Mouse (Mus musculus) heart, adult 8-10 months (tissue): ENCODE measurements around the gene Pilrb2. TPM values are rescaled to one million over a fixed set of nuclear protein-coding genes. Genes with fewer than 3 reads are reported as not detected.

Experiments used
- DNase-seq: peaks from one replicate; pipeline ENCODE4 v3.0.0; 2022; ENCODE audit warnings: low spot score
- total RNA-seq, 4 experiments: library from RNA; stranded (reverse); gene quantifications; 2 replicates each; pipeline ENCODE4 v1.2.4; 2022

Pilrb2 gene
- total RNA-seq, 4 experiments from 2014 or later, result 0.65 to 5.4 (median 0.75) TPM; not detected in 1

DNA sequence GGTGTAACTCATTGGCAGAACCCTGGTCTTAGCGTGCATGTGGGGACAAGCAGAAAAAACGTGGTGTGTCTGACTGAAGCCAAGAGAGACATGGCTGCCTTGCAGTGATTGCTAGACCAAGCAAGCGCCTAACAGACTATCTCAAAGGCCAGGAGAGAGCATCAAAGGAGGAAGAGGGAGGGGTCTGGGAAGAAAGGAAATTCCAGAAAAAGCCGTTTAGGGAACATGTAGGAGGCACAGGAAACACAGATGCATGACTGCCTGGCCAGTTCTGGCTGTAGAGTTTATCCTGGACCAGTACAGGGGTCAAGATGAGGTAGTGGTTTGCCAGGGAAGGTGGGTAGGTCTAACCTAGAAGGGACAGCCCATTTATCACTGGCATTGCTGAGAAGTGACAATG, 38.1 kb downstream of the Pilrb2 start:
- DNase-seq, result no peak

DNA sequence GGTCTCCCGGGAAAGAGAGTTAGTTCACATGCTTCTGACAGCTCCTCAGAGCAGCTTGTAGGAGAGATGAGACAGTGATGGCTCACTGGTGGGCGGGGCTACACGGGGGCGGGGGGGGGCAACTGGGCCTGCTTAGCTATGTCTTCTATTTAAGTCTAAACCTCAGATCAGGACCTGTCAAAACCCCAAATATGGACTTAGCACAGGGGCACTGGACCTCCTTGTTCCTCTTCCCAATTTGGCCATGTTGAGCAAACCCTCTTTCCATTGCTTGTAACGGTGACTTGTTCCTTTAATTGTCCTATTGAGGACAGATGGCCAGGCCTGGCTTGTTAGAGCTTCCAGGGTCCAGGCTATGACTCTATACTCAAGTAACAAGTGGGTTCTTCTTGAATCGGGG, 40.1 kb downstream of the Pilrb2 start:
- DNase-seq, result no peak

DNA sequence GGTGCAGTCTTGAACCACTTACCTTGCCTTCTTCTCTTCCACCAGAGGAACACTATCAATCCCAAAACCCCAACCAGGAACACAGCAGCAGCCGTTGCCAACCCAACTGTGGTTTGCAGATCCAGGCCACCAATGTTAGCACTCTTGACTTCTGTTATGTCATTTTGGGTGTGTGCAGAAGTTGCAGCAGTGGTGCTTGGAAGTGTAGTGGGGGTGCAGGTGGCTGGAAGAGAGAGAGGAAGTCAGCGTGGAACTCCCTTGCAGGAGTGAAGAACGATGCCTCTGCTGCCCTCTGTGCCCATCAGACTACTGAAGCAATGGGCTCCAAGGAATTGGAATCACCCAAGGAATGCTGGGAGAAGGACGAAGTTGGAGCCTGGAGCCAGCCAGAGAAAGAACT, 40.5 kb downstream of the Pilrb2 start:
- no peak for DNase-seq

DNA sequence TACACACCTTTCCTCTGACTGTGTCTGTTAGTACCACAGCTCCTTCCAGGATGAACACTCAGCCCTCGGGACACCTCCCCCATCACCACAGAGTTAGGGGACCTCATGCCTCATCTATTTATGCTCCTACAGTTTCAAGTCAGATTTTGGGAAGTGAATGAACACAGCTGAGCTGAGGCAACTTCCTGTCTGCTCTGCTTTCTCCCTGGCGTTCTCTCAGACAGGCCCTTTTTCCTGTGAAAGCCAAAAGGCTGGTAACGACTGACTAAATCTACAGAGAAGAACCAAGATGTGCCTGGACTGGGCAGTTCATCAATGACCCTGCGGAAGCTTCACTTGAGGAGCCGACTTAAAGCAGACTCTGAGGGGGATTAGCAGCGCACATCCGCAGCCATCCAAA, 41.4 kb downstream of the Pilrb2 start:
- no peak for DNase-seq

DNA sequence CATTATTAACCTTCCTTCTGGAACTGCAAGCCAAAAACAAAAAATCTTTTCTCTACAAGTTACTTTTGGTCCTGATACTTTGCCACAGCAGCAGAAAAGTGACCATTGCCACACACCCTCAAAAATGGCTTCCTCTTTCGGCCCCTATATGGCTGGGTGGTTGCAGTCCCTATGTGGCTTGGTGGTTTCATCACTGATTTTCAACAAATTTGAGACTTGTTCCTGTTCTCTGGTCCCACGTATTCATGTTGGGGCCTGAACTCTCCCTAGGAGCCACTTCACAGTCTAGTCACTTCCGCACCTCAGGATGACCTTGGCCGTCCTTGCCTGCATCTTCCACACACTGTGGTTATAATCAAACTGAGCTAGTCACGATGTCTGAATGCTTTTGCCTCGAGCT, 42.9 kb downstream of the Pilrb2 start:
- no peak for DNase-seq

DNA sequence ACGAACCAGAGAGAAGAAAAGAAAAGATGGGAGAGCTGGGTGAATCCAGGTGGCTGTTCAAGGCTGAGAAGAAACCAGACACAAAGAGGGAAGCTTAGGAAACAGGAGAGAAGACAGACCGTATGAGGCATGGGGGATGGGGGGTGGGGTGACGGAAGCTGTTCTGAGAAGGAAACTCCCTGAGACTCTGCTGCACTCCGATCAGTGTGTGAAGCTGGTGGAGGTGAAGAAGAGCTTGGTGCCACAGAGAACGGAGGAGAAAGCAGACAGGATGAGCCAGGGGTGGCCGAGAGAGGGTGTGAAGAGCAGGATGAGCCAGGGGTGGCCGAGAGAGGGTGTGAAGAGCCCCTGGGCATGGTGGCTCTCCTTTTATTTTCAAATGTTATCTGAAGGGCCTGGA, 45.2 kb downstream of the Pilrb2 start:
- no peak for DNase-seq

DNA sequence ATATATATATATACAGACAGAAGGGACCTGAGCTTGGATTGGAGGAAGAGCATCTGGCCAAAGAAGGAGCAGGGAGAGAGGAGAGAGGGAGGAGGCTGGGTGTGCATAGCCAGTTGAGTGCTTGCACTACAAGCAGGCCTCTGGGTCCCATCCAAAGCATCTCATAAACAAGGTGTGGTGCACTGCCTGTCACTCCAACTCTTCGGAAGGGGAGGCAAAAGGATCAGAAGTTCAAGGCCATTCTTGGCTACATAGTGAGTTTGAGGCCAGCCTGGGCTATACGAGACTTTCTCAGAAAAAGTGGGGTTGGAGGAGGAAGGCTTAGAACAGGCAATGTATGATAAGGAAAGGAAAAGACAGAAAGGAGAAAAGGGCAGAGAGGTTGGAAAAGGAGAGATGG, 45.6 kb downstream of the Pilrb2 start:
- no peak for DNase-seq

DNA sequence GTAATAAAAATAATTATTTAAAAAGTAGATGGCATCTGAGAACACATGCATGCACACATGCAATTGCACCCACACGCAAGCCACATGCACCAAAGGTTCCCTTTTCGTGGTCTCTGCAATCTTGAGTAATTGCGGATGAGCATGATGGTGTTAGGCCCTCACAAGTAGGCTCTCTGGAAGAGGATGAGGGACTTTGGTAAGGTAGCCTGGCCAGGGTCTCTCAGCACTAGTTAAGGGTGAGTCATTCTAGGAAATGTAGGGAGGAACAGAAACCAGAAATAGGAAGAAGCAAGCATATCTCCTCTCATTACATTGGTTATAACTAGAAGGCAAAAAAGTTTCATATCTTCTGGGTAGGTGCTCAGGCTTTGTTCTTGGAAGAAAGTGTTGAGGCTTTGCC, 46.6 kb downstream of the Pilrb2 start:
- no peak for DNase-seq

DNA sequence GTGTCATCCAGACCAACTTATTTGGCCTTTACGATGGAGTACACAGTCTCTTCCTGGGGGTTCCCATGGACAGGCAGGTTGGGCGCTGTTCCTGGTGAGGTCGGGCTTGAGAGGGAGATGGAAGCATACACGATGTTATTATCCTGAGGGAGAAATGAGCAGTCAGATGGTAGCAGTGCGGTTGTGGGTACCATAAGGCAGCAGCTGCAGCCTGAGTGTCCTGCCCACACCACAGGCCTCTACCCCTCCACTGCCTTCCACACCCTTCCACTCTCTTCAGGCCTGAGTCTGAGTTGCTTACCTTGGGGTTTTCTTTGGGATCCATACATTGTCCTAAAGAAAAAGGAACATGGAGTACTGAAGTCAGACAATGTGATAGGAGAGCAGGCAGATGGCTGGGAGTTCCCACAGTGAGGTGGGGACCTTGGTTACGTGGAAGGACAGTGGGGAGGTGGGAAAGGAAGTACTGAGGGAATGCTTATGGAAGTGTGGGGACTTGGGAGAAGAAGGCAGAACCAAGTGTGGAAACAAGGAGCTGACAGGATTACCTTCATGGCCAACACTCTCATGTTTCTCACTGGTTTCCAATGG, 48.1 kb downstream of the Pilrb2 start:
- DNase-seq, result no peak

DNA sequence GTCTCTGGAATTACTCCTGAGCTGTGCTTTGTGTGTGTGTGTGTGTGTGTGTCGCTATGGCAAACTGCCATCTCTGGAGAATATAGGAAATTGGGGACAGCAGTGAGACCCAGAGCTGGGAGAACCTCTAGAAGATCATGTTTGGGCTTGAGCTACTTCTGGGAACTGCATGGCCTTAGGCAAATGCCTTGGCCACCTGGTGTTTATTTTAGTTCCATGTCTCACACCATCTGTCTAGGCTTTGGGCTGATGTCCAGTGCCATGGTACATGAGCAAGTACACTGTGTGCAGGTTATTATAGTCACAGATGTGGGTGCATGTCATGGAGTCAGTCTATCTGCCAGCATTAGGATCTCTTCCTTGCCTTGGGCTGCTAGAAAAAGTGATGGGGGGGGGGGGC, 49.0 kb downstream of the Pilrb2 start:
- no peak for DNase-seq

DNA sequence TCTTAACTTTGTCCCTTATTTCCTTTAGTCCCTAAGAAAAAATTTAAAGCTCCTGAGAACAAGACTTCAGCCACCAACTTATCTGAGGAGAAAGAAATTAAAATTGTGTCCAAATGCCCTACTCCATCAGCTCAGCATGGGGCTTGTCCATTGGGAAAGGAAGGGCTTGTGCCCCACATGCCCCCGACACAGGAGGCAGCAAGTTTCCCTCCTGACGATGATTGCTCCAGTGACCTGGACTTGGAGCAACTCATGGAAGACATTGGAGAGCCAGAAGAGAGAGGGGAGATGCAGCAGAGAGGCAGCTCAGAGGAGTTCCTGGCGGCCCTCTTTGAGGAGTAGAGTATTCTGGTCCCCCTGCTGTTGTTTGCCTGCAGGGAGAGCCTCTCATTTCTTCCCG, 49.5 kb downstream of the Pilrb2 start:
- no peak for DNase-seq

DNA sequence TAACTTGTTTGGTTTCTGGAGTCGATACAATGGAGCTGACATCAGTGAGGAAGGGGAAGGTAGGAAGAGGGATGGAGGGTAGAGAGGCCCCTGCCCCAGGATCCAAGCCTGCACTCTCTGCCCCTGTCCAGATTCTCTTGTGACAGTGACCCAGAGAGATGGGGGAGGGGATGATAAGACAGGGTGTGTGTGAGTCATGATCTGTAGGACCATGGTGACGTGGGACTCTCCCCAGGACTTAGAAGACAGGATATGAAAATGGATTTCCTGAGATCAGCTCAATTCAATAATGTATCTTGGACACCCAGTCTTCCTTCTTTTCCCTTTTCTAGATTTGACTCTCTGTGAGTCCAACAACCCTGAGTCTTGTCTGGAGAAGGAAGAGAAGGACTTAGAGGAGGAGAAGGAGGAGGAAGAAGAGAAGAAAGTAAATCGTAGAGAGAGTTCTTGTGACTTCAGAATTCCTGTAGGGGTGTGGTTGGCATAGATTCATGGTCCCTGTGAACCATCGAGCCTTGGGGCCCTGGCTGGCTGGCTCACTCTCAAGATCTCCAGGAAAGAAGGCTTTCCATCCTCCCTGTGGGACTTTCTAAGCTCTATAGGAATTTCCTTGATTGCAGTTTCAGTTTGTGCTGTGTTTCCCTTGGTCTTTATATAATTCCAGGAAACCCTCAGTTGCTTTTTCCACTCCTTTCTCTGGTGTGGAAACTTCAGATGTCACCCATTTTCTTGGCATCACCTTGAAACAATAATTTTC, 54.0 kb downstream of the Pilrb2 start:
- no peak for DNase-seq

Other genes with a start within 250 kb of the Pilrb2 start
- under 1 TPM; 0.19 to 0.29 (median 0.23) TPM for gene Fbxo24, start 242.8 kb downstream of the Pilrb2 start, total RNA-seq
- 10 to 100 TPM; 13.1 to 17.8 (median 17.1) TPM for gene Lrch4, start 242.7 kb downstream of the Pilrb2 start, total RNA-seq
- 1 to 10 TPM; 2.3 to 4.2 (median 2.7) TPM for gene Gm20605, start 242.6 kb downstream of the Pilrb2 start, total RNA-seq
- 1 to 10 TPM; 1.6 to 4.0 (median 2.8) TPM for gene Sap25, start 230.5 kb downstream of the Pilrb2 start, total RNA-seq
- gene Irs3, start 226.1 kb downstream of the Pilrb2 start, total RNA-seq, result under 1 TPM; 0.30 to 0.94 (median 0.56) TPM
- 10 to 100 TPM; 13.1 to 23.0 (median 15.4) TPM for gene Agfg2, start 187.1 kb downstream of the Pilrb2 start, total RNA-seq
- gene Nyap1, start 130.2 kb downstream of the Pilrb2 start, total RNA-seq, result under 1 TPM; 0.35 to 0.89 (median 0.81) TPM
- gene Tsc22d4, start 126.1 kb downstream of the Pilrb2 start, total RNA-seq, result 100 to 1,000 TPM; 237 to 281 (median 242) TPM
- gene Ppp1r35, start 93.0 kb downstream of the Pilrb2 start, total RNA-seq, result 10 to 100 TPM in 1 of 4 experiments, 1 to 10 TPM in 3; 7.9 to 12.7 (median 8.6) TPM
- 10 to 100 TPM; 28.9 to 34.2 (median 31.4) TPM for gene Mepce, start 84.2 kb downstream of the Pilrb2 start, total RNA-seq
- under 1 TPM; 0.31 to 0.57 (median 0.54) TPM for gene Zcwpw1, start 84.0 kb downstream of the Pilrb2 start, total RNA-seq
- gene Pilra, start 35.5 kb downstream of the Pilrb2 start, total RNA-seq, result 1 to 10 TPM in 3 of 4 experiments, under 1 TPM in 1; 0.87 to 4.1 (median 2.1) TPM
- gene Pilrb1, start 13.7 kb downstream of the Pilrb2 start, total RNA-seq, result 1 to 10 TPM in 2 of 4 experiments, under 1 TPM in 2; 0.44 to 2.8 (median 1.1) TPM
- under 1 TPM; 0.19 to 0.34 (median 0.32) TPM for gene Cyp3a13, start 49.8 kb upstream of the Pilrb2 start, total RNA-seq
- gene Gjc3, start 91.3 kb upstream of the Pilrb2 start, total RNA-seq, result under 1 TPM; 0.09 to 0.34 (median 0.24) TPM
- gene Azgp1, start 109.7 kb upstream of the Pilrb2 start, total RNA-seq, result not detected
- not detected for gene Smok3a, start 149.4 kb upstream of the Pilrb2 start, total RNA-seq
- gene Smok3b, start 149.6 kb upstream of the Pilrb2 start, total RNA-seq, result not detected
- gene Smok3c, start 181.4 kb upstream of the Pilrb2 start, total RNA-seq, result not detected
- 10 to 100 TPM; 13.7 to 16.2 (median 15.3) TPM for gene Zkscan1, start 213.3 kb upstream of the Pilrb2 start, total RNA-seq
- gene Zscan21, start 245.1 kb upstream of the Pilrb2 start, total RNA-seq, result 10 to 100 TPM; 11.2 to 12.9 (median 11.9) TPM